Mouse (Mus musculus): Measurements from ENCODE around the gene Chadl. TPM values are rescaled to one million over a fixed set of nuclear protein-coding genes. Genes with fewer than 3 reads are reported as not detected.
"Not testable (repeated sequence)": the region's sequence is repeated elsewhere in the genome, so short reads cannot be mapped to it uniquely, and the experiment has no call there.

Gene Chadl
- total RNA-seq (2015) (0.57 and 0.59 TPM in 2 replicates), total RNA-seq (2017) (not detected in 2 replicates)

DNA sequence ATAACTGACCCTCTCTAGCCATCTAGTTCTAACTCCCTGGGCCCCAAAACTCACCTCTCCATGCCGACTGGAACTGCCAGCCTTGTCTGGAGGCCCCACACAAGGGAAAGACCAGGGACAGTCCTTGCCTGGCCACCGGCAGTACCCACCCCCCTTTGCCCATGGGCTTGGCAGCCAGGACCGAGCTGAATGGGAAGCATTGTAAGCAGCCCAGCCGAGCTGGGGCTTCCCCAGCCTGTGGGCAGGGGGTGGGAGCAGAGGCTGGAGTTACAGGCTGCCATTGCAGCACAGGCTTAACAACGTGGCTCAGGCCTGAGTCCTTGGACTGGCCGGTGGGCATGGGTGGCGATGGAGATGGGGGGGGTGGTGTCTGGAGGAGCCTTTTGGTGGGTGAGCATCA lies at the start of gene Chadl:
Gene Chadl (minus strand): TSS at position 113 of the 400 bp plus-strand sequence.
- no peak for ATAC-seq (replicated peaks; ENCODE audit: poor library complexity)

DNA sequence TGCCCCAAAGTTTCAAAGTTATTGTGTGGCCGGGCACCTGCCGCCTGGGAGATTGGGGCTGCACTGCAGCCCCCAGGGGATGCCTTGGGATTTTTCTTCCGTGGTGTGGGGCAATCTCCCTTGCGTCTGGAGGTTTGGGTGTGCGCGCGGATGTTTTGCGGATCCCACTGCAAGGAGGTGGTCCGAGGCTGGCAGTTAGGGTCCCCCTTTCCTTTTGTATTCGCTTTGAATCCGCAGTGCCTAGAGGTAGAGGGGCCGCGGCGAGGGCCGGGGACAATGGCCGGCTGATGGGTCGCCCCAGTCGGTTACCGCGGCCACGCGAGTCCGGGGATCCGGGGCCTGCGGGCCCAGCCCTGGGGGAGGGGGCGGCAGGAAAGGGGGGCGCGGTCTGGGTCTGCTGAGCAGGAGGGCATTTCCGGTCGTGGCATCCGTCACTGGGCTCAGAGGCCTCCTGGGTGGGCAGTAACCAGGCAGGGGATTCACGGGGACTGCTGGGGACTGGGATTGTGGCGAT lies 48.6 kb upstream of the Chadl start:
- ATAC-seq (replicated peaks; ENCODE audit: poor library complexity): peak; percentile 65

DNA sequence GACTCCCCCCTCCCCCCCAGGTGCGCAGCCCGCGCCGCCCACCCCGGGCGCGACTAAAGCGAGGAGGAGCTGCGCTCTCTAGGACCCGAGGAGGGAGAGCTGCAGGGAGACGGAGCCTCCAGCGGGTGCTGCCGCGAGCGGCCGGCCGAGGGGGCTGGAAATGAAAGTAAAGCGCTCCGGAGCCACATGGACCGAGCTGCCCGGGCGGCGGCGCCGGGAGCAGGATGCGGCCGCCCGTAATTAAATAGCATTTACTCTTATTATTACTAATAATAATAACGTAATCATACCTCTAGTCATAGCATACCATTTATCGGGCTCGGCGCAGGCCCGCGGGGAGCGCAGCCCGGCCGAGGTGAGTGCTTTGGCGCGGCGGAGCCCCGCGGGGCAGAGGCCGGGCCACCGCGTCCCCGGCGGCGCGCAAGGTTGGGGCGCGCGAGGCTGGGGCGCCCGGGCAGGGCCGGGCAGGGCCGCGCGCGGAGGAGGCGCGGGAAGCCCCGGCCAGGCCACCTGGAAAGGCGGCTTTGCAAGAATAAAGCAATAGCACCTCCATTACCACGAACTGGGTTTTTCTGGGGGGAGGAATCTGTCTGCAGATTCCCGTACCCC lies 48.0 kb upstream of the Chadl start, which contains the start of the genes Zc3h7b and Rangap1:
Gene Zc3h7b (plus strand): TSS at position 66 of the 609 bp plus-strand sequence.
Gene Rangap1 (minus strand): TSS at position 539 of the 609 bp plus-strand sequence.
- ATAC-seq (replicated peaks; ENCODE audit: poor library complexity): peak; percentile 70

DNA sequence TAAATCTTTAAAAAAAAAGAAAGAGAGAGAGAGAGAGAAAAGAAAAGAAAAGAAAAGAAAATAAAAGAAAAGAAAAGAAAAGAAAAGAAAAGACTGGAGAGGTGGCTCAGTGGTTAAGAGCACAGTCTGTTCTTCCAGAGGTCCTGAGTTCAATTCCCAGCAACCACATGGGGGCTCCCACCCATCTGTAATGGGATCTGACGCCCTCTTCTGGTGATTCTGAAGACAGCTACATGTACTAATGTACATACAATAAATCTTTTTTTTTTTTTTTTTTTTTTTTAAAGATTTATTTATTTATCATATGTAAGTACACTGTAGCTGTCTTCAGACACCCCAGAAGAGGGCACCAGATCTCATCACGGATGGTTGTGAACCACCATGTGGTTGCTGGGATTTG lies 45.3 kb upstream of the Chadl start:
- ATAC-seq (replicated peaks; ENCODE audit: poor library complexity): not testable (repeated sequence)

DNA sequence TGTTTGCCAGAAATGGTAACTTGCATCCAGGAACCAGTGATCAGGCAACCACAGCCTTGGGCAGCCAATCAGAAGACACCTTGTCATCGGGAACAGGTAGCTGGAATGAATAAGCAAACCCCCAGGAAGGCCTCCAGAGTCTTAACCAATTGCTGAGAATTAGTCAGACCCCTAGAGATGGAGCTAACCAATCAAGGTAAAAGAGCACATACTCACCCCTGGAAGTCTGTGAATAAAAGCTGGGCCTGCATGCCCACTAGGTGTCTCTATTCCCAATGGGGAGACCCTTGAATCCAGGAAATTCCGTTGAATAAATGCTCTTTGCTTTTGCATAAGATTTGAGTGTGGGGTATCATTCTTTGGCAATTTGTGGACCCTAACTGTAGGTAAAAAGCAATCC lies 42.8 kb upstream of the Chadl start:
- ATAC-seq (replicated peaks; ENCODE audit: poor library complexity): no peak

DNA sequence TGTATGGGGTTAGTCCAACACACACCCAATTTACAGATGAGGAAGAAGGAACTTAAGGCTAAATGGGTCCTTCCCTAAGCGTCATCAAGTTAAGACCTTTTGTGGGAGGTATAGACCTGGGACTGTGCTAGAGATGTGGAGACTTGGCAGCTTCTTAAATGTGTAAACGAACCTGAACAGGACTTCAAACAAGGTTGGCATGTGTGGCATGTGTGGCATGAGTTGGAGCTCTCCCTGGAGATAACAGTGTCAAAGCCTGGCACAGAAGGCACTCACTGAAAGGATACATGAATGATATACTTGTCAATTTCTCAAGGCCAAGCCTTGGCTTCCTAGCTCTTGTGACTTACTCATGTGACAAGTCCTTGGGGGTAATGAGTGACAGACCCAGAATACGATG lies 42.2 kb upstream of the Chadl start:
- ATAC-seq (replicated peaks; ENCODE audit: poor library complexity): no peak

DNA sequence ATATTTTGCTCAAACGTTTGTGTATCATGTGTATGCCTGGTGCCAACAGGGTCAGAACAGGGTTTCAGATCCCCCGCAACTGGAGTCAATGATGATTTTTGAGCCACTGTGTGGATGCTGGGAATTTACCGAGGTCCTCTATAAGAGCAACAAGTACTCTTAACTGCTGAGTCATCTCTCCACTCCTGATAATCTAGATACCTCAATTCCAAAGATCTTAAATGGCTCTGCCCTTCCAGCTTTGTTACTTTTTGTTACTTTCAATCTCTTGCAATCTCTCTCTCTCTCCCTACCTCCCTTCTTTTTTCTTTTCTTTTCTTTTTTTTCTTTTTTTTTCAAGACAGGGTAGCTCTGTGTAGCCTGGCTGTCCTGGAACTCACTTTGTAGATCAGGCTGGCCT lies 38.0 kb upstream of the Chadl start:
- ATAC-seq (replicated peaks; ENCODE audit: poor library complexity): no peak

DNA sequence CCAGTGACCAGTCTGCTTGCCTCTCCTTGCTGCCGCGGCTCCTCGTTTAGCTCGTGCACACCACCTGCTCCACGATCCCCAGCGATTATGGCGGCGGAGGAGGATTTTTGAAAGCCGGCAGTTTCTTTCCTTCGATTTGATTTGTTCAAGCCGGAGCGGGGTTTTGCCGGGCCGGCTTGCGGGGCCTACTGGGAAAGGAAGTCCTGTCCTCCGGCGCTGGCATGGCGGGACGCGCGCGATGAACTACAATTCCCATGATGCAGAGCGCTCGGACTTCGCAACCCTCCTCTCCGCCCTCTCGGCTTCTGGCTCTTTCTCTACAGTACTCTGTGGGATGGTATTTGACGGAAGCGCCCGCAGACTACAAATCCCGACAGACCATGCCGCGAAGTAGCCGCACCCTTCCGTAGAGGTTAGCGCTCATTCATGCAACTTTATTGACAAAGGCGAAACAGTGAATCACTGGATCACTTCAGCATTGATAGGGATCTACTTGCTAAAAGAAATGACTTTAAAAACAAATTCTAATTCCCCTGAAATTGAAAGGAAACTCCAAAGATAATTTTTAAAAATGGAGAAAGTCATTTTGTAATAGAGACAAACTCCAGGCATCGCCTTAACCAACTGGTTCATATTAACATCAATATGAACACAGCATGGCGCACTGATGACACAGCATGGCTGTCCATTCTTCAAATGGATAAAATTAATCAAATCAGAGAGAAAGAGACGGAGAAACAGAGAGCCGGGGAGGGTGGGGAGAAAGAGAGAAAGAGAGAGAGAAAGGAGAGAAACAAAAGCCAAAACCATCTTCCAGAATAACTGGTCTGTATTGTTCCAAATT lies 32.9 kb upstream of the Chadl start:
- ATAC-seq (replicated peaks; ENCODE audit: poor library complexity): peak; percentile 98

DNA sequence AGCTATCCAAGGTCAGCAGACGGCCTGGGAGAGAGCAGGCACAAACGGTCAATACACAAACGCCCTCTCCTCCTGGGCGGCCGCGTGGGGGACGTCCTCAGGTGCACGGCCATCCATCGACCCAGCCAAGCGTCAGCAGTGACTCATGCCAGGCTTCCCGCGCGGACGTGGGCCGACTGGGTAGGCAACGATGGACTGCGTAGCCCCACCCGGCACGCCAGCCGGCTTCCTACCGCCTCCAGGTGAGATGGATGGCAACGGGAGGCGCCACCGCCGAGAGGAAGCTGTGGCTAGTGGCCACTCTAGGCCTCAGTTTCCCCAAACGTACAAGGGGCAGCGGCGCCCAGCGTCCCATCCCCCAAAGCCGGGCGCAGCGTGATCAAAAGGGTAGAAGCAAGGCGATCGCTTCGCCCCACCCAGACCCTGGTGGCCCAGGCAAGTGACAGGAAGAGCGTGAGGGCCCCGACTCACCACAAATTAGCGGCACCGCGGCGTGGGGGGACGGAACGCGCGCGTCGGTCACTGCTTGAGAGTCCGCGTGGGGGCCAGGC lies 32.2 kb upstream of the Chadl start:
- ATAC-seq (replicated peaks; ENCODE audit: poor library complexity): peak; percentile 40

DNA sequence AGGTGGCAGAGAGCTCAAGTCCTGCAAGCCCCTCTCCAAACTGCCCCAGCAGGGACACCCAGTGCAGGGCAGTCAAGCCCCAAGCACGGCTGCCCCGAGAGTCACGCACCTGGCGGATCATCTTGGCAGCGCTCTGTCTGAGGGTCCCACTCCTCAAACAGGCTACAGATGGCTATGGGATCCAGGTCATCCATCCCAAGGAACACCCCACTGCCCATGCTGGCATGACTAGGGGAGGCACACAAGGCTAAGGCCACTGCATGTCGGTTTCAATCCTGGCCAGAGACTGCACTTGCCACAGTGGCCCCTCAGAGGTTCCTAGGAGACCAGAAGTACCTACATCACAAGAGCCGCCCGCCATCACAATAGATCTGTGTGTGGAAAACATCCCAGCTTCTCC lies 28.9 kb upstream of the Chadl start:
- no peak for ATAC-seq (replicated peaks; ENCODE audit: poor library complexity)

DNA sequence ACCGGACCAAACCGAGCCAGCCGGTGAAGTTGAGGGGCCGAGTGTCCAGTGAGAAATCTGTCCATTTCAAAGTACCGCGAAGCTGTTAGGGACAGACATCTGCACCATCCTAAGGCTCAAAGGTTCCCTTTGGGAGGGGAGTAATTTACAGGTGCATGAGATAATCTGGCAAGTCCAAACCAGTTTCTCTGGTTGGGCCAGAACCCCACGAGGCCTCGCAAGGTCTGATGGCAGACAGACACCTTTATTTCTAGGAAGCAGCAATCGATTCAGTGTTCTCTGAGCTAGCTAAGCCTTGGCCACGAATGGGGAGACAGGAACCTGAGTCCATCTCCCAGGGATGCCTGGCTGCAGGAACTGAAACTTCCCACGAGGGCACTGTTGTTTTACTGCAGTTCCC lies 26.6 kb upstream of the Chadl start:
- ATAC-seq (replicated peaks; ENCODE audit: poor library complexity): no peak

DNA sequence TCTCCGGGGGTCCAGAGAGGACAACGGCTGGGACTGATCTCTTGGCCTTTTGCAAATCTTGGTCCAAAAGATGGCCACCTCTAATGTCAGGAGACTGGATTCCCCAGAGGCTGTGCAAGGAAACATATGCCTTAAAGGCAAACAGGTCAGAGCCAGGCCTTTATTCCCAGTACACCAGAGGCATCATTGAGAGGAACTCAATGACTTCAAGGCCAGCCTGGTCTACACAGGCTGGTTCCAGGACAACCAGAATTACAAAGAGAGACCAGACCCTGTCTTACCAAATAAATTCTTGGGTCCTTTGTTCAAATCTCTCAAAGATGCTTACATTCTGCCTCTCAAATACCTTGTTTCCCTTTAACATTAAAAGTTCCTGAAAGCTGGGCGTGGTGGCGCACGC lies 25.3 kb upstream of the Chadl start:
- ATAC-seq (replicated peaks; ENCODE audit: poor library complexity): no peak

DNA sequence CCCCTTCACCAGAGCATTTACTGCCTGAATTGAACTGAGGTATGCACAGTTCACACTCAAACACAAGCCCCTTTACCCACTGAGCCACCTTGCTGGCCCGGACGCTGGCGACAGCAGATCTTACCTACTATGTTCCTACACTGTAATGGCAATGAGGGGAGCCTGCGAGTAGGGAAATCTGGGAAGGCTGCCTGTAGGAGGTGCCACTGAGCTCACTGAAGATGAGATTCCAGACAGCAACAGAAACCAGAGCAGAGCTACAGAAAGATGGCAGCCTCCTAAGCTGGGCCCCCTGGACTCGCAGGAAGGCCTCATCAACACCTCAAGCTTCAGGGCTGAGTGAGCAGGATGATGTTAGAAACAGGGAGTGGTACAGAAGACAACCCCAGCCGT lies 22.0 kb upstream of the Chadl start:
- no peak for ATAC-seq (replicated peaks; ENCODE audit: poor library complexity)

DNA sequence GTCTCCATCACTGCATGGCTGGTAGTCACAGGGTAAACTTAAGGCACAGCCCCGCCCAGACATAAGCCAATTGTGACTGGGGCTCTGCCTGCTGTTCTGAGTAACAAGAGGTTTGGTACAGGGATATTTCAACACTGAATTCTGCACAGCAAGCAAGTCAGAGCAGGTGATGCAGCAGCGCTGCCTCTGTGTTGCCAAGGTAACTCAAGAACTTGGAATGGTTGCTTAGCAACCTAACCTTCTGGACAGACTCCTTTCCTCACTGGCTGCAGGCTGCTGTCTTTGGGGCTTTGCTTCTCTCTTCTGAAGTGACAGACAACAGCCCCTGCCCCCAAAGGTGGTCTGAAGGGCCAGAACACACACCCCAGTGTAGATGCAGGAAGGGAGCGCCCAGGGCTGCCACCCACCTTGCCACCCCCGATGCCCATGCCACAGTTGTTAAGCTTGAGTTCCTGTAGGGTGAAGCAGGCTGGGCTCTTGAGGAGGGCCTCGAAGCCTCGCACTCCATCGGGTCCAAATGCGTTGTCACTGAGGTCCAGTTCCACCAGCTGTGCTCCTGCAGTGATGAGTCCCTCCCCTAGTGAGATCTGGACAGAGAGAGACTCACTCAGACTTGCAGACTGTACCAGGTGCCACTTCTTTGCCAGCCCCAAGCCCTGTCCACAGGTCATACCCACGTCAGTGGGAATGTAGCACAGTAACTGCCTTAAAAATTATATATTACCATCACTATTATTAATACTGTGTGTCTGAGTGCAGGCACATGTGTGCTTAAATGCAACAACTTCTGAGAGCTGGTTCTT lies 21.4 kb upstream of the Chadl start:
- ATAC-seq (replicated peaks; ENCODE audit: poor library complexity): no peak

DNA sequence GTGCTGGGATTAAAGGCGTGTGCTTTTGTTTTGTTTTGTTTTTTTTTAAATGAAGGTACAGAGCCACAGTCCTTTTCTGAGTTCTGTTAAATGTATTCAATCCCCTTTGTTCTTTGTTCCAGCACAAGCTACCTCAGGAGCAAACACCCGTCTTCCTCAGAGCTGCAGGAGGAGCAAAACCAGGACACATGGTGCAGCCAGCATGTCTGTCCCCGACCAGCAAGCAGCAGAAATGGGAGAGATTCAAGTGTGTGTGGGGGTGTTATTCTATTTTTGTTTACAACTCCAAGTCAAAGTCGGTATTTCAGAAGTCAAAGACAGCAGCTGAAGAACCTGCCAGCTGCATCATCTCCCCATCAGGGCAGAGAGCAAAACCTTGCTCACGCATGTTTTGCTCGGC lies 16.7 kb upstream of the Chadl start:
- no peak for ATAC-seq (replicated peaks; ENCODE audit: poor library complexity)

DNA sequence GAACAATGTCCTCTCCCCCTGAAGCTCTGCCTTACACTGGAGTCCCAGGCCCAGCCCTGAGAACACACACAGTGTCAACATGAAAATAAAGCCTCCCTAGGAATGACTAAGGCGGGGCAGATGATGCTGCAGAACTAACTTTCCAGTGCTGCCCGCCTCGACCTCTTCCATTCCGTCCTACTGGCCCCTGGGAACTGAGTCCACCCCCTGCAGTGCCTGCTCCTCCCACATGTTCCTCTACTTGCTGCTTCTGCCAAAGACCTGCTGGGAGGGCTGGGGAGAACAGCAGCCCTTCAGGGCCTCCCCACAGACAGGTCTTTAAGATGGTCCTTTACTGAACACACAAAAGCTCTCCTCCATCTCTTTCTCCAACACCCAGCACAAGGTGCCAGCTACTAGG lies 13.7 kb upstream of the Chadl start:
- no peak for ATAC-seq (replicated peaks; ENCODE audit: poor library complexity)

DNA sequence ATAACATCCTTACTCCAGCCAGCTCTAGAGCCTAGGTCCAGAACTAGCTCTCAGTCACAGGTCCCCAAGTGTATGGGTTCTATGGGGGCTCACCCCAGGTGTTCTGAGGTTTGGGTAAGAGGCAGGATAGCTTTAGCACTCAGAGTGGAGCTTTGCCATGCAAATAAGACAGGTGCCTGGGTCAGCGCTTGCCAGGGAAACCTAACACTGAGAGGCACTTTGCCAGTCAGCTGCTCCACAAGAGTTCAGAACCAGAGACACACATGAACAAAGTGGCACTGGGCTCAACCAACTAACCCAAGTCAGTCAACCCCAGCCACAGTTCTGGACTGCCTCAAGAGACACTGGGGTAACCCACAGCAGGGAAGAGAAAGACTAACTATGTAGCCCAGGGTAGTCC lies 12.6 kb upstream of the Chadl start:
- ATAC-seq (replicated peaks; ENCODE audit: poor library complexity): no peak

DNA sequence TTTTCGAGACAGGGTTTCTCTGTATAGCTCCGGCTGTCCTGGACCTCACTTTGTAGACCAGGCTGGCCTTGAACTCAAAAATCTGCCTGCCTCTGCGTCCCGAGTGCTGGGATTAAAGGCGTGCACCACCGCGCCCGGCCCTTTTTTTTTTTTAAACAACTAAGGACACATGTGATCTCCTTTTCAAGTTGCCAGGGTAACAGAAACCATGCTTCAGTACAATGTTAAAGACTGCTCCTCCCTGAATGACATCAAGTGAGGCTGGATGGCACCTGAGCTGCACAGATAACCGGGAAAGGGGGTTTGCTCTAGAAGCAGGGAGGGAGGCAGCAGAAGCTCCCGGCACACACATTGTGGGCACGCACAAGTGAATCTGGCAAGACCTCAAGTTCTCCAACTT lies 11.9 kb upstream of the Chadl start:
- ATAC-seq (replicated peaks; ENCODE audit: poor library complexity): no peak

DNA sequence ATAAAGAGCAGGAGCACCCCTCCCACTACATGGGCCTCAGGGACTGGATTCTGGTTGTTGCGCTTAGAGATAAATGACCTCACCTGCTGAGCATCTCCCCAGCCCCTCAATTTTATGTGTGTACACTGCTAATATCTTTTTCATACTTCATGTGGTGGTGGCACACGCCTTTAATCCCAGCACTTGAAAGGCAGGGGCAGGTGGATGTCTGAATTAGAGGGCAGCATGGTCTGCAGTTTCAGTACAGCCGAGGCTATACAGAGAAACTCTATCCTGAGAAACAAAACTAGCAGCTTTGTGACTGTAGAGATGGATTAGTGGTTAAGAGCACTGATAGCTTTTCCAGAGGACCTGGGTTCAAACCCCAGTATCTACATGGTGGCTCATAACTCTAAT lies 6.0 kb upstream of the Chadl start:
- no peak for ATAC-seq (replicated peaks; ENCODE audit: poor library complexity)

DNA sequence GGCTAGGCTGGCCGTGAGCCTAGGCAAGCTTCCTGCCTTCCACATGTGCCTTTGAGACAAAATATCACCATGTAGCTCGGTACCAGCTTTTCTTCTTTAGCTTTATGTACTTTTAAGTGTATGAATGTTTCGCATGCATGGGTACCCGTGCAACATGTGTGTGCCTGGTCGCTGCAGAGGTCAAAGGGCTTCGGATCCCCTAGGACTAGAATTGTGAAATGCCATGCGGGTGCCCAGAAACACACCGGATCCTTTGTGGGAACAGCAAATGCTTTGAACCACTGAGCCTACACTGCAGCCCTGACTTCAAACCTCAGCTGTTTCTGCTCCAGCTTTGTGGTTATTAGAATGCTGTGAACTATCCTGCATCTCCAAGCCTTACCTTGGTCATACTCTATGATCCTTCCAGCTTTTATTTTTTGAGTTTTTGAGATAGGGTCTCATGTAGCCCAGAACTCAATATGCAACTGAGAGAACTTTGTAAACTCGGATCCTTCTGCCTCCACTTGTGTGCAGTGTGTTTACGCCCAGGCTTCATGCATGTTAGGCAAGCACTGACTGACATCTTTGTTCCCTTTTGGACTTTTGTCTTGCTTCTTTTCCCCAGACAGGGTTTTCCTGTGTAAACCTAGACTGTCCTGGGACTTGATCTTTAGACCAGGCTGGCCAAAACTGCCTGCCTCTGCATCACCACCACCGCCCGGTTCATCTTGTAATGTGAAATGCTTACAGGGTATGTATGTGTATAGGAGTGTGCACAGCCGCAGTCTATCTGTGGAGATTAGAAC lies 5.4 kb upstream of the Chadl start:
- ATAC-seq (replicated peaks; ENCODE audit: poor library complexity): no peak

Data from megakaryocyte progenitor cell, adult 5-6 weeks (primary cell).